Mouse (Mus musculus): Measurements from ENCODE around the gene Ciz1. TPM values are rescaled to one million over a fixed set of nuclear protein-coding genes. Genes with fewer than 3 reads are reported as not detected.

The Ciz1 gene
- total RNA-seq, 2 experiments from 2014 or later = 41.0 to 140 TPM

DNA sequence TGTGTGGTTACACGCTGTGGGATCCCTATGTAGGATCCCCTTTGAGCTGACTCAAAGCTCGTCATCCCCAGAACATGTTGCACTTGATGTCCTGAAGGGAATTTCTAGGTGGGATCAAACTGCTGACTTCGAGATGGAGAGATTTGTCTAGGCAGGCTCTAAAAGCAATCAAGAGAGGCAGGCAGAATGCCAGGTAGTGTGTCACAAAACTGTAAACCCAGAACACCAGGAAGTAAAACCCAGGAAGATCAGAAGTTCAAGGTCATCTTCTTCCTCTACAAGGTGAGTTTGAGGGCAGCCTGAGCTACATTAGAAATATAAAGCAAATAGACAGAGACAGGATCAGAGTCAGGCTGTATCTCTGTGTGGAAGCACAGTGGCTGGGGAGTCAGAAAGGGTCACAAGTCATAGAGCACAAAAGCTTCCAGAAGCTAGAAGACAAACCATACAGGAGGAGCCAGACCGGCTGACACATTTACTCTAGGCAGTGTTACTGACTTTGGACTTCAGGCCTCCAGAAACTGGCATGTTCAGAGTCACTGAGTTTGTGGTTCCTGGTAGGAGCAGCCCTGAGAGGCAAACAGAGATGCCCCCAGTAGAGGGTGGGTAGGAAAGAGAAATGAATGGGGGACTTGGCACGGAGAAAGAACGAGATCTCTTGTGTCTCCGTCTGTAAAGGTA lies 55.2 kb downstream of the Ciz1 start:
- no peak for ATAC-seq (replicated peaks; ENCODE audit: low FRiP score, low TSS enrichment, poor library complexity, severe bottlenecking)

DNA sequence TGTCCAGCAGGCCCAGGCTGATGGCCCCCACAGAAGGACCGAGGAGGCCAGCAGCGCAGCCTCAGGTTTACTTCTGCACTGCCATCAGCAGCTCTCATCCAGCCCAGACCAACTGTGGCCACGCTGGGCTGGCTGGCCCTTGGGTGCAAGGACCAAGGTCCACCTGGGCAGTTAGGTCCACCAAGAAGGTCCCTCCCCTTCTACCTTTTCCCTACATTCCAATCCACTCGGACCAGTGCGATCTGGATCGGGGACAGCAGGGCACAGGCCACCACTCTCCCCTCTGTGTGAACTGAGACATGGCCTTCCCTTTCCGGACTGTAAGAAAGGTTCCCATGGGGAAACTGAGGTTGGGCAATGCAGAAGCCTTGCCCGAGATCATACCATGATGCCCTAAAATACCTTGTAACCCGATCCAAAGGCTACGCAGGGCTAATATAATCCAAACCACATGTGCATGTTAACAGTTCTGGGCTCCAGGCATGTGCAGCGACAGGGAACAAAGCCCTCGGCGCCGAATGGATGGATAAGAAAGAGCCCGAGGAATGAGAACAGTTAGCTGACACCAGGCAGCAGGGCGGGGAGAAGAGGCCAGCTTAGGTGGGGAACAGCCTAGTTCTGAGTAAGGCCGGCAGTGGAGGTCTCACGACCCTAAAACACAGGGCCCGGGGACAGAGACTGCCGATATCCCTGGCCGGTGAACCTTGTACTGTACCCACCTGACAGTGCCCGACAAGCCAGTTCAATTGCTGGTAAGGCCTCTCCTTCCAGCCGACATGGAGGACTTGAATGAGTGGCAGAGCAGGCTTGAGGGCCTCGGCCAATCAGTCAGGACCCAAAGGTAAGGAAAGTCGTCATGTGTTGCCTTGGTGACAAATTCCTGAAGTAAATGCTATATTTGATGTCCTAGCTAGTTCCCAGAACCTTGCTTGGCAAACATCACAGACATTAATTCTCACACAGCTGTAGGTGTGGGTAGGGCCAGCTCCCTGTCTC lies 56.6 kb downstream of the Ciz1 start:
- no peak for ATAC-seq (replicated peaks; ENCODE audit: low FRiP score, low TSS enrichment, poor library complexity, severe bottlenecking)

DNA sequence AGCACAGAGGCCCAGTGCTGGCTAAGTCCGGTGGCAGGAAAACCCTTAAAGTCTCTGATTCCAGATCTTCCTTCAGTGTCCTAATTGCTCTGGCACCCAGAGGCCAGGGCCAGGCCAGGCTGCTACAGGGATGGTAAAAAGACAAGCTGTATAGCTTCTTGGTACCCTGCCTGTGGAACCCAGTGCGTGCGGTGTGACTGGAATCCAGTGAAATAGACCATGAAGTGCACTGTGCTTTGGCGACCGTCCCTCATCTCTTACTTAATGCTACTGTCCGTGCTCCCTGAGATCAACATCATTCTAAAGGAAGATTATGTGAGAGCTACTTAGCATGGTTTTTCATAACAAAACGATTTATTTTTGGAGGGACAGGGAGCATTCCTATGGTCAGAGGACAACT lies 59.3 kb downstream of the Ciz1 start:
- ATAC-seq (replicated peaks; ENCODE audit: low FRiP score, low TSS enrichment, poor library complexity, severe bottlenecking) = no peak

- ATAC-seq (replicated peaks; ENCODE audit: low FRiP score, low TSS enrichment, poor library complexity, severe bottlenecking) = peak; percentile 52; the same call in 1 of the 2 replicates
Measured at GRCm38 (mm10) chr2:32412742-32413531, 60.8 kb downstream of the Ciz1 start.

- no peak for ATAC-seq (replicated peaks; ENCODE audit: low FRiP score, low TSS enrichment, poor library complexity, severe bottlenecking)
Measured at GRCm38 (mm10) chr2:32413936-32414335, 61.8 kb downstream of the Ciz1 start.

GRCm38 (mm10) chr2:32415801-32416200 lies 63.7 kb downstream of the Ciz1 start:
- ATAC-seq (replicated peaks; ENCODE audit: low FRiP score, low TSS enrichment, poor library complexity, severe bottlenecking) = no peak

- ATAC-seq (replicated peaks; ENCODE audit: low FRiP score, low TSS enrichment, poor library complexity, severe bottlenecking) = no peak
Measured at GRCm38 (mm10) chr2:32416556-32416955, 64.4 kb downstream of the Ciz1 start.

- ATAC-seq (replicated peaks; ENCODE audit: low FRiP score, low TSS enrichment, poor library complexity, severe bottlenecking) = no peak
Measured at GRCm38 (mm10) chr2:32417486-32417885, 65.4 kb downstream of the Ciz1 start.

DNA sequence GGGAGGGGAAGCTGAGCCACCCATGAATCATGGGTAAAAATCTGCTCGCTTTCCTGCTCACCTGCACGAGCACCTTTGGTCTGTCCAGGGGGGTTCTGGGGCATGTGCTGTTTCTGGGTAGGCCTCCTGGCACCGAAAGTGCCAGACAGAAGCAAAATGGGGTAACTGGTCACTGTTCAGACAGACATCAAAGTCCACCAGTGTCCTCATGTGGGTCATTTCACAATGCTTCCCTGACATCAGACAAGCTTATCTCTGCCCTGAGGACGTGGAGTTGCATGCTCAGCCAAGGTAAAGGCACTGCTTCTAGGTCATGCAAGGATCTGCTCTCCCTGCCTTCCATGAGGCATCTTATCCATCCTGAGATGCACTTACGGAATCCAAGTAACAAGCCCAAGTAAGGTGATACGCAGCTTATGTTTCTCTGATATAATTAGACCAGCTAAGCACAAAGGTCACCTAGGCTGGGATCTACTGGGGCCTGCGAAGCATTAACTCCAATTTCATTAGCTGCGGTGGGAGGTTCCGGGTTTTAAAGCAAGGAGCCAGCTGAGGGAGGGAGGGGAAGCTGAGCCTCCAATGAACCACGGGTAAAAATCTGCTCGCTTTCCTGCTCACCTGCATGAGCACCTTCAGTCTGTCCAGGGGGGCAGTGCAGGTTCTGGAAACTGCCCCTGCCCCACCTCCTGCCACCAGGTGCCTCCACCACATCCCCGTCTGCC lies 66.5 kb downstream of the Ciz1 start:
- no peak for ATAC-seq (replicated peaks; ENCODE audit: low FRiP score, low TSS enrichment, poor library complexity, severe bottlenecking)

GRCm38 (mm10) chr2:32419359-32419758 lies 67.2 kb downstream of the Ciz1 start:
- ATAC-seq (replicated peaks; ENCODE audit: low FRiP score, low TSS enrichment, poor library complexity, severe bottlenecking) = no peak

DNA sequence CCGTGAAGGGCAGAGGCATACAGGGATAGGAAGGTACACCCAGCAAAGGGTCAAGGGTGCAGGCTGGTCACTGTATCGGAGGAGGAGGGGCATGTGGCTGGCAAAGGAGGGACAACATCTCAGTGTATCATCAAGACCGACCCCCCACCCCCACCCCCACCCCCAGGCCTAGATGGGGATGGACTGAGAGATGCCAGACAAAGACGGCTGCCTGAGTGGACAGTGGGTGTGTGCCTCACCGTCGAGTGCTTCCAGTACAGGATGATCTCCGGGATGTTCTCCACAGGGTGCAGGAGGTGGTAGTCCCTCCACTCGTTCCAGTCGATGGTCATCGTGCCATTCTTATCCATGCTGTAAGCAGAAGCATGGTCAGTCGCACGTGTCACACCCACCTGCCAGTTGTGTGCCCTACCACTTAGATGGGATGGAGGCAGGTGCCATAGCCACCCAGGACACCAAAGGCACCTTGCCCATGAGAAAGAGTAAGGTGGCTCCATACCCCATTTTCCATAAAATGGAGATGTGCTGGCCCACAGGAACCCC lies 68.0 kb downstream of the Ciz1 start:
- no peak for ATAC-seq (replicated peaks; ENCODE audit: low FRiP score, low TSS enrichment, poor library complexity, severe bottlenecking)

GRCm38 (mm10) chr2:32420647-32421046 lies 68.5 kb downstream of the Ciz1 start:
- no peak for ATAC-seq (replicated peaks; ENCODE audit: low FRiP score, low TSS enrichment, poor library complexity, severe bottlenecking)

DNA sequence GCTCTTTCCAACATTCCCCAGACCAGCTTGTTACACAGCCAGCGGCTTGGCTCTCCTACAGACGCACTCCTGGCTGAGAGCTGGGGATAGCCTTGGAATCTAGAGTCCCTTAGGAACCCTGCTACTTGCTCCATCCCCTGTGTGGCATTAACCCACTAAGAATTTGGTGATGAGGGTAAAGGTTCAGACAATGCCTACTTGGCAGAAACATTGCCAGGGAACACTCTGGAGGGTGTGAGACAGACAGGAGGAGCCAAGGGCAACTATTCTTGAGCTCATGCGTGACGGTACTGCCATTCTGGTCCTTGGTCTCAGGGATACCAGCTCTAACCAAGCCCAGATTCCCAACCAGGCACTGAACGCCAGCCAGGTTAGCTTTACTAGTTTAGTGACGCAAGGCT lies 69.7 kb downstream of the Ciz1 start:
- no peak for ATAC-seq (replicated peaks; ENCODE audit: low FRiP score, low TSS enrichment, poor library complexity, severe bottlenecking)

DNA sequence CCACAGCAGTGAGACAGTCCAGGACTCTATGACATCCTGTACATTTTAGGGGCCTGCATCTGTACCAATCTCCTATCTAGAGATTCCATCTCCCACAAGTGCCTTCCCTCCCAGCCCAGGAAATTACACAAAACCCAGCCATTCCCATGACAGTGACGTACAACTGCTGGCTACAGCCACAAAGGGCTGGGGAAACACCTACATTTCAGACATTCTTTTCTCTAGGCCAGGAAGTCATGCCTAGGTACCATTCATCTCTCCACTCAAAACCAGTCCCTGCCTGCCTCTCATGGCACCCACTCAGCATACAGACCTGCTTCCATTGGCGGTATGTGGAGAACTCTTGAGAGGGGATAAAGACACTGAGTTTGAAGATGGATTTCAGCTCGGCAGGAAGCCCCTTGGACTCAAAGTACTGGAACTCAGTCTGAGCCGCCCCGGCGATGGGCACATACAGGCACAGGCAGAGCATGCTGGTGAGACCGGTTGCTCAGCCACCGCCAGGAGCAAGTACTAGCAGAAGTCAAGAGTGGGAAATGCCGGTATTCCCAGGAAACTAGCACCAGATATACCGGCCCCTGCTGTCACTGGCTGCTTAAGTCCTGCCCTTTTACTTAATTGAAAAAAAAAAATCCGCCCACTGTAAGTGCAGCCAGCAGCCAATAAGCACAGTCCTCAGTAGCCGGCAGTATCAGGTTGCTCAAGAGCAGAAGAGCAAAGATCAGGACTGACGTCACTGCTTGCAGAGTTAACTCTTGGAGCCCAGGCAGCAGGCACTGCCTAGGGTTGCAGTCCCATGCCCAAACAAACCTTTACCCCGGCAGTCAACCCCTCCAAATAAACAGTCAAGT lies 71.6 kb downstream of the Ciz1 start:
- peak; percentile 88 for ATAC-seq (replicated peaks; ENCODE audit: low FRiP score, low TSS enrichment, poor library complexity, severe bottlenecking)

- no peak for ATAC-seq (replicated peaks; ENCODE audit: low FRiP score, low TSS enrichment, poor library complexity, severe bottlenecking)
Measured at GRCm38 (mm10) chr2:32424796-32425195, 72.7 kb downstream of the Ciz1 start.

DNA sequence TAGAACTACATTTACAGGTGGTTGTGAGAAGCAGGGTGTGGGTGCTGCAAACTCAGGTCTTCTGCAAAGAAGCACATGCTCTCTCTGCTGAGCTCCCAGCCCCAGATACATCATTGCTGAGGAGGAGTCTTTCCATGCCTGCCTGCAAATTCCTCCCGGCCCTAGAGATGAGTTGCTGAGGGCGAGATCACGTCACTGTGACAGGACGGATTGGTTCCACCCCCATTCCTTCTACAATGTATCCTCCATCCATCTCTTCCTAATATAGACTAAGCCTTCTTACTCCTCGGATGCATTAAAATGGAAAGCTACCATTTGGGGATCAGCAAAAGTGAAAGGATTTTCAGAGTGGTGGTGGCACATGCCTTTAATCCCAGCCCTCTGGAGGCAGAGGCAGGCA lies 73.4 kb downstream of the Ciz1 start:
- no peak for ATAC-seq (replicated peaks; ENCODE audit: low FRiP score, low TSS enrichment, poor library complexity, severe bottlenecking)

DNA sequence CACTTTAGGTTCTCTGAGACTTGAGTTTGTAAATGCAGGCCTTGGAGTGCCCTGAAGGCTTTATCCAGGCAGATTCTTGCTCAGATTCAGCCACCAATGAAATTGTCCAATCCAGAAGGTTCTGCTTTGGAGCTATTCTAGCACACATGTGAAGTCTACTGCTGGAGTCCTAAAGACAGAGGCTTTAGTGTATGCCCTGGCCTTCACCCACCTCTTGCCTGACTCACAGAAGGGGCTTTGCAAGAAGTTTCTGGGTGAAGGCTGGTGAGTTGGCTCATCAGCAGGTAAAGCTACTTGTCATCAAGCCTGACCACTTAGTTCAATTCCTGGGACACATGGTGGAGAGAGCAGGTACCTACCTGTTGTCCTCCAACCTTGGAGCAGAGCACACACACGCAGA lies 74.0 kb downstream of the Ciz1 start:
- ATAC-seq (replicated peaks; ENCODE audit: low FRiP score, low TSS enrichment, poor library complexity, severe bottlenecking) = no peak

GRCm38 (mm10) chr2:32427720-32428119 lies 75.6 kb downstream of the Ciz1 start:
- no peak for ATAC-seq (replicated peaks; ENCODE audit: low FRiP score, low TSS enrichment, poor library complexity, severe bottlenecking)

Measured in megakaryocyte-erythroid progenitor cell, adult 5-6 weeks (primary cell).